Mouse (Mus musculus) ES-E14 (cell line): ENCODE data around the gene Rhox6. TPM values are rescaled to one million over a fixed set of nuclear protein-coding genes. Genes with fewer than 3 reads are reported as not detected.
"Not testable (repeated sequence)": the region's sequence is repeated elsewhere in the genome, so short reads cannot be mapped to it uniquely, and the experiment has no call there.

ENCODE experiments used
- DNase-seq: peaks from one replicate; pipeline ENCODE4 v3.0.0-alpha.2; 2013; ENCODE audit warnings: low read depth, low spot score
- H3K27ac ChIP-seq: 2 replicates; pipeline ENCODE4 v1.5.1; 2012; ENCODE audit warnings: low read depth, mild to moderate bottlenecking, low read length, moderate library complexity, mixed read lengths; ENCODE audit not compliant: poor library complexity, insufficient read depth, severe bottlenecking
- H3K36me3 ChIP-seq: 2 replicates; pipeline ENCODE4 v1.6.1; 2012; ENCODE audit warnings: mild to moderate bottlenecking, low read length, moderate library complexity, mixed read lengths; ENCODE audit not compliant: control insufficient read depth, poor library complexity, insufficient read depth, severe bottlenecking
- H3K4me1 ChIP-seq, 2 experiments: fragments of 150-350 bp in 1 of 2; sonication (generic) in 1 of 2; 2 replicates each; pipeline ENCODE4 v1.6.1; 2012; ENCODE audit warnings: low read length in 2 of 2, mild to moderate bottlenecking in 1 of 2, mixed read lengths in 1 of 2; ENCODE audit not compliant: control insufficient read depth in 2 of 2, insufficient read depth in 2 of 2, poor library complexity in 1 of 2
- H3K4me3 ChIP-seq, 2 experiments: fragments of 150-350 bp in 1 of 2; sonication (generic) in 1 of 2; 2 replicates each; pipeline ENCODE4 v1.5.1; 2012; ENCODE audit warnings: low read length in 2 of 2, low read depth in 1 of 2, mild to moderate bottlenecking in 1 of 2, mixed read lengths in 1 of 2; ENCODE audit not compliant: insufficient read depth in 1 of 2, poor library complexity in 1 of 2, severe bottlenecking in 1 of 2
- H3K9ac ChIP-seq: 2 replicates; pipeline ENCODE4 v1.6.1; 2012; ENCODE audit warnings: low read depth, mild to moderate bottlenecking, low read length, mixed read lengths; ENCODE audit not compliant: poor library complexity, insufficient read depth, severe bottlenecking
- H3K9me3 ChIP-seq: fragments of 150-350 bp; sonication (generic); 2 replicates; pipeline ENCODE4 v1.6.1; 2012; ENCODE audit warnings: low read depth, mild to moderate bottlenecking, low read length; ENCODE audit not compliant: control insufficient read depth, insufficient read depth
- CHD2 ChIP-seq: IDR thresholded peaks from 2 replicates; pipeline ENCODE4 v1.6.1; 2014; ENCODE audit warnings: mild to moderate bottlenecking, low read depth, low read length, inconsistent platforms
- HCFC1 ChIP-seq: IDR thresholded peaks from 2 replicates; pipeline ENCODE4 v1.6.1; 2012; ENCODE audit warnings: low read length, inconsistent platforms, borderline replicate concordance; ENCODE audit not compliant: insufficient read depth
- MAFK ChIP-seq: IDR thresholded peaks from 2 replicates; pipeline ENCODE4 v1.6.1; 2014; ENCODE audit warnings: mild to moderate bottlenecking, low read depth, low read length, inconsistent platforms; ENCODE audit not compliant: insufficient read depth
- ZC3H11A ChIP-seq: IDR thresholded peaks from 2 replicates; pipeline ENCODE4 v1.6.1; 2012; ENCODE audit warnings: low read depth, mild to moderate bottlenecking, inconsistent platforms, low read length, borderline replicate concordance
- ZNF384 ChIP-seq: IDR thresholded peaks from 2 replicates; pipeline ENCODE4 v1.6.1; 2012; ENCODE audit warnings: low read depth, low read length, inconsistent platforms
- in situ Hi-C, 2 experiments: fragments of 600-800 bp; cut with MboI; formaldehyde crosslinking; loops; one replicate each; pipeline ENCODE4 v1.15.1; 2025; ENCODE audit warnings: low sequenced_read_pairs in 2 of 2, inconsistent platforms in 1 of 2; ENCODE audit not compliant: unreplicated experiment in 2 of 2
- total RNA-seq: library from RNA; depleted of rRNA; stranded (reverse); fragments of 300-350 nt; gene quantifications from 2 replicates; pipeline ENCODE4 v1.2.3, GENCODE M21; 2012; rRNA removed

The Rhox6 gene
- 13.8 and 38.0 TPM in 2 replicates for total RNA-seq

- H3K4me3 ChIP-seq, result peak within 1 kb of the TSS in 1 of 2 experiments; percentile 11; a peak in 1 of 4 replicates
- in situ Hi-C loops, H3K9ac ChIP-seq, DNase-seq, H3K4me1 ChIP-seq, H3K27ac ChIP-seq, H3K36me3 ChIP-seq, H3K9me3 ChIP-seq: not testable (repeated sequence)
Observed at GRCm38 (mm10) chrX:37826610-37827009, at the start of gene Rhox6. TSS of gene Rhox6 (plus strand) at chrX:37826910.

- Histone ChIP-seq H3K4me3 (no peak overlapping the region), H3K36me3 (no peaks in the 10 kb centered on the region; the same call in 1 of the 2 replicates), H3K9ac (no peak overlapping the region), H3K9me3 (no peaks in the 10 kb centered on the region), H3K27ac (0 out of 2 replicates have a peak overlapping the region, but pooled peaks have one; percentile 43), H3K4me1 (0 out of 4 replicates have a peak, but pooled peaks cover 0 to 2% of the 10 kb centered on the region in 2 experiments)
- in situ Hi-C loops, result no loop called here
- DNase-seq, result peak; percentile 36
- no peak for TF ChIP-seq MAFK
- no peak for TF ChIP-seq HCFC1
- TF ChIP-seq ZNF384, result no peak
- no peak for TF ChIP-seq ZC3H11A
- TF ChIP-seq CHD2, result no peak
Observed at GRCm38 (mm10) chrX:37807286-37808080, 19.2 kb upstream of the Rhox6 start.

- TF ChIP-seq ZC3H11A (peak; percentile 8; the same call in 1 of the 2 replicates), CHD2 (no peak)
- H3K36me3 ChIP-seq, result no peaks in the 10 kb centered on the region; the same call in 1 of the 2 replicates
Observed at GRCm38 (mm10) chrX:37809396-37809795, 17.3 kb upstream of the Rhox6 start.

GRCm38 (mm10) chrX:37811179-37811578 lies 15.5 kb upstream of the Rhox6 start:
- no peak for DNase-seq
- no peak overlapping the region for H3K4me3 ChIP-seq
- H3K9me3 ChIP-seq, result no peaks in the 10 kb centered on the region
- in situ Hi-C loops, result no loop called here
- H3K36me3 ChIP-seq, result no peaks in the 10 kb centered on the region
- no peak for TF ChIP-seq ZNF384
- no peak for TF ChIP-seq MAFK
- TF ChIP-seq HCFC1, result no peak
- H3K9ac ChIP-seq, result no peak overlapping the region
- 0 out of 4 replicates have a peak, but pooled peaks cover 0 to 2% of the 10 kb centered on the region in 2 experiments for H3K4me1 ChIP-seq
- H3K27ac ChIP-seq, result no peak overlapping the region

More at GRCm38 (mm10) chrX:37809396-37809795, 17.3 kb upstream of the Rhox6 start:
- Histone ChIP-seq H3K9ac (no peak overlapping the region), H3K4me1 (0 out of 4 replicates have a peak, but pooled peaks cover 0 to 2% of the 10 kb centered on the region in 2 experiments), H3K9me3 (no peaks in the 10 kb centered on the region), H3K4me3 (no peak overlapping the region), H3K27ac (no peak overlapping the region)
- DNase-seq, result no peak
- in situ Hi-C loops, result no loop called here

GRCm38 (mm10) chrX:37815665-37816064 lies 11.0 kb upstream of the Rhox6 start:
- H3K27ac ChIP-seq, result no peak overlapping the region
- no peak for TF ChIP-seq HCFC1
- TF ChIP-seq ZNF384, result no peak
- TF ChIP-seq MAFK, result no peak
- TF ChIP-seq ZC3H11A, result no peak
- TF ChIP-seq CHD2, result no peak
- no peak for DNase-seq
- H3K4me1 ChIP-seq, result no peaks in the 10 kb centered on the region
- in situ Hi-C loops, result no loop called here
- H3K36me3 ChIP-seq, result no peaks in the 10 kb centered on the region
- H3K9me3 ChIP-seq, result no peaks in the 10 kb centered on the region
- H3K4me3 ChIP-seq, result peak overlapping the region in 1 of 2 experiments; percentile 10; a peak in 1 of 4 replicates
- no peak overlapping the region; the same call in 1 of the 2 replicates for H3K9ac ChIP-seq

GRCm38 (mm10) chrX:37831386-37831785 lies 4.7 kb downstream of the Rhox6 start, which contains the start of gene Rhox7a:
TSS of gene Rhox7a (plus strand) at chrX:37831686.
- H3K4me1 ChIP-seq, H3K4me3 ChIP-seq, H3K9ac ChIP-seq, H3K9me3 ChIP-seq, H3K27ac ChIP-seq, DNase-seq, H3K36me3 ChIP-seq, in situ Hi-C loops: not testable (repeated sequence)
